Mouse (Mus musculus) embryo, embryonic 10.5 days (tissue): Measurements from ENCODE around the gene Camta2.

ENCODE experiments used
- DNase-seq: peaks from one replicate; pipeline ENCODE4 v3.0.0-alpha.2; 2015; ENCODE audit warnings: low spot score

The Camta2 gene

DNA sequence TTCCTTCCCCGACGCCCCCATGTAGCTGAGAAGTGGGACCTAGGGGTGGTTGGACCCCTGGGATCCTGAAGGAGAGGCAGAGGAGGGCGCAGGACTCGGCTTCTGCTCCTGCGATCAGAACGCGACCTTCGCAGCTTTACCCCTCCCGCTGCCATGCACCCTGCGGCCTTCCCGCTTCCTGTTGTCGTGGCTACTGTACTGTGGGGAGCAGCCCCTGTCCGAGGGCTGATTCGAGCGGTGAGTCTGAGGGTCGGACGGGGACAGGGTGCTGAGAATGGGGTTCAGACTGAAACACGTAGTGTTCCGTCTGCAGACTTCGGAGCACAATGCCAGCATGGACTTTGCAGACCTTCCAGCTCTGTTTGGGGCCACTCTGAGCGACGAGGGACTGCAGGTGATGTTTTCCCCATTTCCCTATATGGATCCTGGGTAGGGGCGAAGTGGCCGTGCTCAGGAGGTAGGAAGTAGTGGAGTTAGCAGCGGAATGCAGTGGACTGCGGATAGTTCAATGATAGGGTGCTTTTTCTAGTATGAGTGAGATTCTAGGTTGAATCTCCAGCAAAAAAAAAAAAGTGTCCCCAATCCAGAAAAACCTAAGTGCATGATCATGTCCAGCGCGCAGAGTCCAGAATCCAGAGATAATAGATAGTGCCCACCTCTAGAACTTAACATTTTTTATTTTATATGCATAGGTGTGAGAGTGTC is 40.0 kb downstream of the Camta2 start:
- no peak for DNase-seq

DNA sequence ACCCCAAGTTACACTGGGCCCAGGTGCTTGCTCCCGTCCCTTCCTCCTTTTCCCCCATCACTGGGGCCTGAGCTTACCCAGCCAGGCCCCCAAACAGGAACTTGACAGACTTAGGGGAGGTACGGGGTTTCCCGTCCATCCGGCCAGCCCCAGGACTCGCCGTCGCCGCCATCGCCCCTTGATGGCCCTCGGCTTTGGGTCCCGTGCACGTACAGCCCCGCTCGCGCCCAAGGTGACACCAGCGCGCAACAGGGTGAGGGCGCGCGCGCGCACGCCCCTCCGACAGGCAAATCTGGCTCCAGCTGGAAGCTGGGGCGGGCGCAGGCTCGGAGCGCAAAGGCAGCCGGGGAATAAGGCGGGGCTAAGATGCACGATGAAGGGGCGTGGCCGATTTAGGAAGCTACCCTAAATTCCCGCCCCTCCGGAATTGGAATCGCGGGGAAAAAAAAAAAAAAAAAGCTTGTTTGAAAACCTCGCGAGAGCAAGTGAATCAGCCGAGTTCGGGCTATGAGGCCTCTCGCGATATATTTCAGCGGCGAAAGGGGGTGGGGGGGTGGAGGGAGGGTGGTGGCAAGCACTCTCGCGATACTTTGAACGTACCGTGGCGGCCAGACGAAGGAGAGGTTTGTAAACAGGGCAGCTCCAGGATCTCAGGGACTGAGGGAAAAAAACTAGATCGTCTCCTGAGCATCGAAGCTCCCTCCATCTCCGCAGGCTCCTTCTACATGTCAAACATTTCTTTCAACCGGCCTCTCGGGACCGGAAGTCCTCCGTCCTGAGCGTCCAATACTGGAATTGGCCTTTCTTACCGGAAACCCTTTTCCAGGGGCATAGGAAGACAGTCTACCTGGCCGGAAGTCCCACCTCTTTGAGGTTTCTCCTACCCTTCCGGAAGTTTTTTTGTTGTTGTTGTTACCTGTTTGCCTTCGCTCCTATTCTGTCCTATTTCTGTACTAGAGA is 40.9 kb downstream of the Camta2 start, which contains the start of the genes Rnf167 and Slc25a11:
TSS of gene Rnf167 (plus strand) at position 545 of the 960 bp plus-strand sequence.
TSS of gene Slc25a11 (minus strand) at position 789 of the 960 bp plus-strand sequence.
- DNase-seq: peak; percentile 100

GRCm38 (mm10) chr11:70646259-70646555 is 41.7 kb downstream of the Camta2 start:
- DNase-seq: peak; percentile 16

DNA sequence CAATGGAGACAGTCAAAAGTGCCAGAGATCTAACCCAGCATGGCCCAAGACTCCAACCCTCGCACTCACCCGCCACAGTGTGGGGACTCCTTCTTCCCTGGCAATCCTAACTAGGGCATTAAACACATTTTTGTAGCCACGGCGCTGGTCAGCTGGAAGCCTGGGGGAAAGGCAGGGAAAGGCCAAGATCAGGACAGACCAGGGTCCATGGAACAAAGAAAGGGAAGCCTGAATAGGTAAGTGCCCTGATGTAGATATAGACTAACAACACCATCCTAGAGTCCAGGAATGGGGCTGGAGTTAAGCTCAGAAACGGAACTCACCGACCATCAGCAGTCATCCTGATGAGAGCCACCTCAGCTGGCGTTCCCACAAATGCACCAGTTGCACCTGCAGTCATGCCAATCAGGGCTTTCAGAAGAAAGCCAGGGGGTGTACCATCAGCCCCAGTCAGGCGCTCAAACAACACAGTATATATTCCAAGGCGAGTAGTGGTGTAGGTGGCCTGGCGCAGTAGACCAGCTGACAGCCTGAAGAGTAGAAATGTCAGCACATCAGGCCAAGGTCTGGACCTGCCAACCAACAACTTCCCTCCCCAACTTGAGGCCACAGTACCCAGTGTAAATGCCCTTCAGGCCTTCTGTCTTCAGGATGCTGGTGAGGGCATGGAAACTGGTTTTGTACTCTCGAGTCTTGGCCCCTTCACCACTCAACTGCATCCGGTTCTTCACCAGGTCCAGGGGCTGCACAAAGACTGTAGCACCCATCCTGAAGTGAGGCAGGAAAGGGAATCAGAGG is 42.2 kb downstream of the Camta2 start:
- no peak for DNase-seq

DNA sequence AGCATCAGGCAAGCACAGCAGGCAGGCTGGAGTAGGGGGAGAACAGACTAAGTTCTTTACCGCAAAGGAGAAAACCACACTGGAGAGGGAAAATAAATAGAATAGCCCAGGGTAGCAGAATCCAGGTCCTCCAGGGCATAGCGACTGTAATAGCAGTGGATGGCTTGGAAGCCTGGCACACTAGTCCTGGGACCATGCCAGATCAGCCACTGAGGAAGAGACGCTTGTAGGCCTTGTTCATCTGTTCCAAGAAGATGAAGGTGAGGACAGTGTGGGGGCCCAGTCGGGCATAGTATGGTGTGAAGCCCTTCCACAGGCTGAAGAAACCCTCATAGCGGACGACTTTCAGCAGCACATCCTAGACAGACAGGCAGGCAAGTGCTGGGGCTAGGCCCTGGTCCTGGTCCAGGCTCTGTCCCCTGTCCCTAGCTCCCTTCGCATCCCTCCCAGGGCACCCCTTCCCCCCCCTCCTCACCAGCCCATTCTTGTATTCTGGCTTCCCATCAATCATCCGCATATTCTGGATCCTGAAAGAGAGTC is 43.3 kb downstream of the Camta2 start:
- no peak for DNase-seq

GRCm38 (mm10) chr11:70643051-70643450 is 44.9 kb downstream of the Camta2 start:
- DNase-seq: no peak

DNA sequence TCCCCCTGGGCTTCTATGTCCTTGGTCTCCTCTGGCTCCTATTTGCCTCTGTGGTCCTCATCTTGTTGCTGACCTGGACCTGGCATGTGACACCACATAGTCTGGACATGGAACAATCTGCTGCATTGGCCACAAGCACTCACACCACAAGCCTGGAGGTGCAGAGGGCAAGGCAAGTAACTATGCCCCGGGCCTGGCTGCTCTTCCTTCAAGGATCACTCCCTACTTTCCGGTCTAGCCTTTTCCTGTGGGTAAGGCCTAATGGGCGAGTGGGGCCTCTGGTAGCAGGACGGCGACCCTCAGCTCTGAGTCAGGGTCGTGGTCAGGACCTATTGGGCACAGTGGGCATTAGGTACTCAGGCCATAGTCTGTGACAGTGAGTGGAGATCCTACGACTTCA is 46.7 kb downstream of the Camta2 start:
- DNase-seq: no peak

- no peak for DNase-seq
Measured at GRCm38 (mm10) chr11:70639976-70640375, 47.9 kb downstream of the Camta2 start.

DNA sequence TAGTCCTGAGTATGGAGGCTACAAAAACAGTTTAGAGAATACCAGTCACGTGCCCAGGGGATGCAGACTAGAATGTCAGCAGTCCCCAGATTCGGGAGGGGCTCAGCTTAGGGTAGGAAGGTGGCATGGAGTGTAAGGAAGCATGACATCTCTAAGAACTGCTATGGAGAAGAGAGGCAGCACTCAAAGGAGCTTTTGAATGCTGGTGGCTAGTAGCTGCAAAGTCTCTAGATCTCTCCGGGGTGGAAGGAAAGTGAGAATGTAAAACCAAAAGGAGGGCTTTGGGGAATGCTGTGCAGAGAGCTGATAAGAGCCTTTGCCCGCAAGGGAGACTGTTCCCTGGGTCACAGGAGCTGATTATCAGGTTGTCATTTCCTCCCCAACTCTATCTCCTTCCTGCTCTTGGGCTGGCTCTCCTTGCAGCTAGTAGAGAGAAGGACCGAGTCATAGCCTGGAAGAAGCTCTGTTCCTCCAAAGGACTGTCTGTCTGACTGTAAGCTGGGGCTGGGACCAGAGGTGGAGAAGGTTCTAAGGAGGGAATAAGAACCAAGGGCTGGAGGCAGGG is 49.1 kb downstream of the Camta2 start, which contains the start of gene Gp1ba:
TSS of gene Gp1ba (plus strand) at position 409 of the 565 bp plus-strand sequence.
- no peak for DNase-seq

DNA sequence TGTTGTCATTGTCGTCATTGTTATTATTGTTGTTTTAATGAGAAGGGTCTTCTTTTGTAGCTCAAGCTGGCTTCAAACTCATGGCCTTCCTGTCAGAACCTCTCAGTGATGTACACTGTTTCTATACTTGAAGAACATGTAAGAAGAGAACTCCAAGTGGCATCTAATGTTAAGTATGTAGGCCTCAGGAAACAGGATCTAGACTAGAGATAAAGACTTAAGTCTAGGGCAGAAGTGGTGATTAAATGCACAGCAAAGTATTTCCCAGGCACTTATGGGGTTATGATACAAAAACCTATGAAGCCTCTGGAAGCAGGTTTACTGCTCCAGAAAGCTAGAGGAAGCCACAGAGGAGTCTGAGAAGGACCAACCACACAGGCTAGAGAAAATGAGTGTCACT is 49.6 kb downstream of the Camta2 start:
- no peak for DNase-seq

- no peak for DNase-seq
Measured at GRCm38 (mm10) chr11:70637764-70638163, 50.1 kb downstream of the Camta2 start.

DNA sequence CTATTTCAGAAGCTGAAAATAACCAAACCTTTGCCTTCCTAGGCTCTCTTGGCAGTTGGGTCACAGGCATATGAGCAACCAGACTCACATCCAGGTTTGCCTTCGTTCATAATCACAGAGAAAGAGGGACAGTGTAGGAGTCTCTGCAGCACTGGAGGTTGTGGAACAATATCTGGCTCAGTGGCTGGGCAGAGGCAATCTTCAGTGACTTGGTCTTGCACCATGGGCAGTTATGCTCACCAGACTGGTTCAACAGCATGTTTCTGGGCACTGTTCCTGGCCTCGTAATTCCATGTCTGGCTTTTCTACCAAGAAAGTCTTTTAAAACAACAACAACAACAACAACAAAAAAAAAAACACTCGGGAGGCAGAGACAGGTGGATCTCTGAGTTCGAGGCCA is 52.3 kb downstream of the Camta2 start:
- DNase-seq: no peak

DNA sequence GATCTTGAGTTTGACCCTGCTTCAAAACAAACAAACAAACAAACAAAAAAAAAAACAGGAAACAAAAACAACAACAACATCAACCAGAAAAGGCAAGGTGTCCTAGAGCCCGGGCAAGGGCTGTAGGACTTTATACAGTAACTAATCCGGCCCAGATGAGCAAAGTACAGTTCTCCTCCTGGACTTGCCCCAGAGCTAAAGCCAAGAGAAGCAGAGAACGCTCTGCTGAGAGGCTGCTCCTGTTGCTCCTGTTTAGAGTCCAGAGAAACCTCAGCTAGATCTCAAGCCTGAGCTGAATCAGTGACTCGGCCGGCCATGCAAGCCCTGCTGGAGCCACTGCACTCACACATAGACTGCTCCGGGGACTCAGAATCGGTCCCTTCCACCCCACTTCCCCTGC is 57.8 kb downstream of the Camta2 start:
- no peak for DNase-seq

DNA sequence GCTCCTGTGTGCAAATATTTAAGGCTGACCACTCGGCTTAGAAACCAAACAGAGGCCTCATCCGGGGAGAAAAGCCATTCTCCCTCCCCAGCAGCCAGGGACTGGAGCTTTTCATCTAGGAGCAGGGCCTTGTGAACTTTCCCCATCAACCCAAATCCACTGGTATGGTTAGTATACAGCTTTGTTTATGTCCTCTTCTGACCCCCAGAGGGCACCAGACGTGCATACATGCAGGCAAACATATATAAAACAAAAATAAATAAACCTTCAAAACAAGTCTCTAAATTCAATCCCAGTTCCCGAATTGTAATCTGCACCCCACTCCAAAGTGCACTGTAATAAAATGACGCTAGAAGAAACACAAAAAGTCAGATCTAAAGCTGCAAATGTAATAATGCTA is 58.3 kb downstream of the Camta2 start:
- DNase-seq: peak; percentile 29

- DNase-seq: no peak
Measured at GRCm38 (mm10) chr11:70628431-70628830, 59.5 kb downstream of the Camta2 start.

GRCm38 (mm10) chr11:70626877-70627276 is 61.0 kb downstream of the Camta2 start:
- no peak for DNase-seq

DNA sequence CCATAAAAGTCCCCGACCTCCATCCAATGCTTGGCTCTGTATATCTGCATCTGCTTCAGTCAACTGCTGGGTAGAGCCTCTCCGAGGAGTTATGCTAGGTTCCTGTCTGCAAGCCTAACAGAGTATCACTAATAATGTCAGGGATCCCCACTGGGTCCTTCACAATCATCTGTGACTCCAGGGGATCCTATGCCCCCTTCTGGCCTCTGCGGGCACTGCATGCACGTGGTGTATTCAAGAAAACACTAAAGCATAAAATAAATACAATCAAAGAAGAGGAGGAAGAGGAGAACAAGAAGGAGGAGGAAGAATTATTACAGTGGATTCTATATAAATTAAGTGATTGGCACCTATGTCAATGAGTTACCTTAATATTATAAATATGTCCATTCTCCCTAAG is 62.4 kb downstream of the Camta2 start:
- DNase-seq: peak; percentile 77

DNA sequence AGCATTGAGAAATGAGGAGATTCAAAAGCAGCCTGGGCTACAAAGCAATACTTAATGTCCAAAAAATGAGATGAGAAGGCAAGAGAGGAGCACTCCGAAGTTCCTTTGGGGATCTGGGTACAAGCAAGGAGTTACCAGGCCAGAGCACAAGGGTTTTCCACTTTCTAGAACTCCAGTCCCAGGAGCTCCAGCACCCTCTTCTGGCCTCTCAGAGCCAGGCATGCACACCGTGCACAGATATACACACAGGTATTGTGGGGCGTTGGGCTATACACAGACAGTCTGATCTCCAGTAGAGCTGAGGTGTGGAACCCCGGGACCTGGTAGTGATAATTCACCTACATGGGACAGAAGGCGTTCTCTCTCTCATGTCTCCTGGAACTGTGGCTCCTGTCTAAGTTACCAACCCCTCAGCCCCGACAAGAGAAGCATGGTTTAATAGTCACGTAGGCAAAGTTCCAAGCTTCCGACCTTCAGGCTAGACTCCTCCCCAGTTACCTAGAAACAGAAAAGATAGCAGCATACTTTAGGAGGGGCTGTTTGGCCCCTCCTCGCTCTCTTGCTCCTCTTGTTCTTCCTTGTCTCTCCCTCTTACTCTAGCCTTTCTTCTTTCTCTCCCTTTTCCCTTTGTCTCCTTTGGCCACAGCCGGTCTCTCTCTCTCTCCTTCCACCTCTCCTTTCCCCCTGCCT is 64.7 kb downstream of the Camta2 start:
- no peak for DNase-seq

GRCm38 (mm10) chr11:70621972-70622814 is 65.7 kb downstream of the Camta2 start:
- DNase-seq: no peak
